Mouse (Mus musculus): ENCODE data around the gene Fam227a. TPM values are rescaled to one million over a fixed set of nuclear protein-coding genes. Genes with fewer than 3 reads are reported as not detected.

The Fam227a gene
- polyA plus RNA-seq, 1 experiment from 2014 or later, result 5.2 TPM

DNA sequence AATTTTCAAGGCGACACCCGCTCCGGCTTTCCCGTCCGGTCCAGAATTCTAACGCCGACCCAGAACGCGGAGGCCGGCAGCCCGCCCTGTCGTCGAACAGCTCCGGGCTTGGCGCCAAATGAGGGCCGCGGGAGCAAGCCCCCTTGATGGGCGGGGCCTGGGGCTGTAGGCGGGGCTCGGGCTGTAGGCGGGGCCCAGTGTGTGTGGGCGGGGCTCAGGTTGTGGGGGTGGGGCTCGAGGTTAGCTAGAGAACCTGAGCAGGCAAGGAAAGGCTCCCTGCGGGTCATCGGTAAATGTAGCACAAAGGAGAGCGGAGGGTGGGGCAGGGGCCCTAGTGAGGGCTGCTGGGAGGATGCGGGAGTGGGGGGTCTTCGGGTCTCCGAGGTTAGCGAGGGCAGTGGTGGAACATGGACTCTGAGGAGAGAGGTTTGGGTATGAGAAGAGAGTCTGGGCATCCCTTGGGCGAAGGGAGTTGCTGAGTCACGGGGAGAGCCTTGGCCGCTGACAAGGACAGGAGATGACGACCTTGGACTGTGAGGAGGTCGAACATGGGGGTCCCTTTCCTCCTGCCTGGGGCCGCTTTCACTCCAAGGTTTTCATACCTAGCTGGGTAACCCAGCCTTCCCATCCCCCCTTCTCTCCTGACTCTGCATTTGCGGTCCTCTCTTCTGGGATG is 53.6 kb downstream of the Fam227a start, which contains the start of gene Dmc1:
Dmc1 (minus strand) TSS at position 120 of the 676 bp plus-strand sequence.
- Histone ChIP-seq H3K27ac (replicated peaks) (no peak within 1 kb of the TSS), H3K4me3 (peak within 1 kb of the TSS; percentile 22), H3K4me1 (peaks cover 7% of the 10 kb centered on the region), H3K27me3 (no peaks in the 10 kb centered on the region), H3K9me3 (no peaks in the 10 kb centered on the region), H3K4me2 (replicated peaks) (peak within 1 kb of the TSS; percentile 36), H3K36me3 (peaks cover 4% of the 10 kb centered on the region; the same call in 1 of the 2 replicates), H3K9ac (replicated peaks) (no peak within 1 kb of the TSS)
- WGBS, result 10% methylated on average over 37 of the region's 37 CpGs
- ATAC-seq (replicated peaks), result no peak

DNA sequence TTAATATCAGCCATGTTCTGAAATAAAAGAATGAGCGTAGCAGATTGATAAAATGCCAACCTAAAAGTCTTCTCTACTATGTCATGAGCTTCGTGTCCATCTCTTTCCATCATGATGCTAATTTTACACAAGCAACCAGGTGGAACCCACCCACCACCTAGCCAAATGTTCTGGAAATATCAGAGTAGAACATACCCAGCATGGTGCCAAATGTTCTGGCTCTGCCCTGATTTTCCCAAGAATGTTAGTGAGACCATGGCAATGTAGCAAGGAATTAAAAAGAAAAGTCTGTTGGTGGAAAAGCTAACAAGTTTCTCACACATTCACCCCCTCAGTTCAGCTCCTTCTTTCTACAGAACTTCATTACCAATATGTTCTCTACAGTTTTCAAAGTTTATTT is 58.6 kb downstream of the Fam227a start:
- Histone ChIP-seq H3K9ac (replicated peaks) (no peak overlapping the region), H3K9me3 (no peaks in the 10 kb centered on the region), H3K4me3 (no peak overlapping the region), H3K27ac (replicated peaks) (no peak overlapping the region), H3K4me2 (replicated peaks) (no peak overlapping the region), H3K36me3 (no peaks in the 10 kb centered on the region), H3K27me3 (no peaks in the 10 kb centered on the region), H3K4me1 (peaks cover 7% of the 10 kb centered on the region)
- ATAC-seq (replicated peaks), result no peak
- WGBS, result 88% methylated on average over 2 of the region's 2 CpGs

DNA sequence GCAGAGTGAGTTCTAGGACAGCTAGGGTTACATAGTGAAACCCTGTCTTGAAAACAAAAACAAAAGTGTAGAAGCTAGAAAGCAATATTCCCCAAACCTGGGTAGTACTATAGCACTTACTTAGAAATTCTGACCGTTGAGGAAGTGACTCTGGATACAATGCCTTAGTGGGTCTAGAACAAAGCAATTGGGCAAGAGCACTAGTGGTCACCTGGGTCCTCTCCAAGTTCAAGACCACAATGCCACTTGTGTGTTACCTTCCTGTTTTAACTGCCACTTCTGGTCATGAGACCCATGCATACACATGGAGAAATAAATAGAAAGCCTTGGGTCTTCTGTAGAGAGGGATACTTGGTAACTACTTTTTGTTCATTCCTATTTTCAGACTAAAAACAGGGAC is 60.0 kb downstream of the Fam227a start:
- no peak overlapping the region for H3K4me3 ChIP-seq
- WGBS, result 83% methylated on average over 1 of the region's 1 CpGs
- no peaks in the 10 kb centered on the region for H3K4me1 ChIP-seq
- no peak overlapping the region for H3K9ac ChIP-seq (replicated peaks)
- no peaks in the 10 kb centered on the region for H3K9me3 ChIP-seq
- H3K36me3 ChIP-seq, result no peaks in the 10 kb centered on the region
- H3K4me2 ChIP-seq (replicated peaks), result no peak overlapping the region
- ATAC-seq (replicated peaks), result no peak
- no peaks in the 10 kb centered on the region for H3K27me3 ChIP-seq
- no peak overlapping the region for H3K27ac ChIP-seq (replicated peaks)

DNA sequence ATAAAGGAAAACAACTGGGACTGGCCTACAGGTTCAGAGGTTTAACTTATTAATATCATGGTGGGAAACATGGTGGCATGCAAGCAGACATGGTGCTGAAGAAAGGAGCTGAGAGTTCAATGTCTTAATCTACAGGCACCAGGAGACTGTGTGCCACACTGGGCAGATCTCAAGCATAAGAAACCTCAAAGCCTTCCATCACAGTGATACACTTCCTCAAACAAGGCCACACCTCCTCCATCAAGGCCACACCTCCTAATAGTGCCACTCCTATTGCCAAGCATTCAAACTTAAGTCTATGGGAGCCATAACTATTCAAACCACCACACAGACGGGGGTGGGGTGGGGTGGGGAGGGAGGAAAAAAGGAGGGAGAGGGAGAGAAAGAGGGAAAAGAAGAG is 77.2 kb downstream of the Fam227a start:
- ATAC-seq (replicated peaks), result no peak
- Histone ChIP-seq H3K36me3 (no peaks in the 10 kb centered on the region), H3K27me3 (no peaks in the 10 kb centered on the region), H3K4me1 (no peaks in the 10 kb centered on the region), H3K9ac (replicated peaks) (no peak overlapping the region), H3K4me2 (replicated peaks) (no peak overlapping the region), H3K9me3 (no peaks in the 10 kb centered on the region), H3K4me3 (no peak overlapping the region), H3K27ac (replicated peaks) (no peak overlapping the region)
- 53% methylated on average over 1 of the region's 1 CpGs for WGBS

DNA sequence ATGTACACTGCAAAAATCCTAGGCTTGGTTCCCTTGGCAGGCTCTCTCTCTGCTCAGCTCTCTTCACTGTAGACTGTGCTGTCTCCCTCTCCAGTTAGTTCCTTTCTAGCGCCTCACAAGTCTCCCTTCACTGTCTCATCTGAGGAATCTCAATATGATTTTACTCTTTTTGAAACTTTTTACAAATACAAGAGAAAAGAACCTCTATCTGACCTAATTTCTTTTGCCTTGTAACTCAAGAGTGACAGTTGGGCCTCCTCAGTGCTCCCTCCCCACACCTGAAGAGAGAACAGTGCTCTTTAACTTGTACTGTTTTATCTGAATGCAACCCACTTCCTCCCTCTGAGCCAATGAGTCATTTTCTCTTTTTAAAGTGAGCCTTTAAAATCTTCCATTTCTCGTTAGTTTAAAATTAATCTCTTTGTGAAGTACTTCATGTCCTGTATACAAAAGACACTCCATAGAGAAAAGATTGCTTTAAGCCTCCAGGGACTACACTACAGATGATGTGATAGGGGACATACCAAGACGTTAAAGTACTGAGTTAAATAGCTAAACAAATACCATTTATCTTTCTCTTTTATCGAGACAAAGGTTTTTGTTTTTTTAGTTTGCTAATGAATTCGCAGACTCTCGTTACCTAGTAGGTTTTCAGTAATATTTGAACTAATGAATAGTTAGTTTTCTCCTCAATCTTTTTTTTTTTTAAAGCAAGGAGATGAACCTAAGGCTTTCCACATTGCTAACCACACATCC is 80.9 kb downstream of the Fam227a start:
- no peak overlapping the region for H3K9ac ChIP-seq (replicated peaks)
- no peaks in the 10 kb centered on the region for H3K9me3 ChIP-seq
- no peaks in the 10 kb centered on the region for H3K27me3 ChIP-seq
- H3K4me1 ChIP-seq, result no peaks in the 10 kb centered on the region
- H3K27ac ChIP-seq (replicated peaks), result no peak overlapping the region
- H3K4me2 ChIP-seq (replicated peaks), result no peak overlapping the region
- WGBS, result 47% methylated on average over 6 of the region's 6 CpGs
- H3K36me3 ChIP-seq, result no peaks in the 10 kb centered on the region
- no peak for ATAC-seq (replicated peaks)
- no peak overlapping the region for H3K4me3 ChIP-seq

DNA sequence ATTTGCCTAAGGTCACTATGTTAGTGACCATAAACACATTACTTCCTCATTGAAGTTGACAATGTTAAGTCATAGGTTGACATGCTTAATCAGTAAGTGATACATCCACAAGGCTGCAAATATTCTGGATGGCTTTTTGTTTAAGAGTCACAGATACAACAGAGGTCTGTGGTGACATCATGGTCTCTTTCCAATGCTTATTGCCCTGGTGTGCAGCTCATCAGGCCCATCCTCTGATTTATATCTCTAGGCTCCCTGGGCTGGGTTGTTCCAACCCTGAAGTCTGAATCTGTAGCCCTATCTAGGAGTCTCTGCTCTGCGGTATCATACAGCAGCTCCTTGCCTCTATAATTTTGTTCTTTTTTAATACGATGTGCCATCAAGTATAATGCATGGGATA is 81.8 kb downstream of the Fam227a start:
- ATAC-seq (replicated peaks), result no peak
- H3K27me3 ChIP-seq, result no peaks in the 10 kb centered on the region
- no peak overlapping the region for H3K27ac ChIP-seq (replicated peaks)
- no peak overlapping the region for H3K9ac ChIP-seq (replicated peaks)
- H3K36me3 ChIP-seq, result no peaks in the 10 kb centered on the region
- H3K4me2 ChIP-seq (replicated peaks), result no peak overlapping the region
- WGBS, result 81% methylated on average over 2 of the region's 2 CpGs
- no peak overlapping the region for H3K4me3 ChIP-seq
- no peaks in the 10 kb centered on the region for H3K9me3 ChIP-seq
- no peaks in the 10 kb centered on the region for H3K4me1 ChIP-seq

DNA sequence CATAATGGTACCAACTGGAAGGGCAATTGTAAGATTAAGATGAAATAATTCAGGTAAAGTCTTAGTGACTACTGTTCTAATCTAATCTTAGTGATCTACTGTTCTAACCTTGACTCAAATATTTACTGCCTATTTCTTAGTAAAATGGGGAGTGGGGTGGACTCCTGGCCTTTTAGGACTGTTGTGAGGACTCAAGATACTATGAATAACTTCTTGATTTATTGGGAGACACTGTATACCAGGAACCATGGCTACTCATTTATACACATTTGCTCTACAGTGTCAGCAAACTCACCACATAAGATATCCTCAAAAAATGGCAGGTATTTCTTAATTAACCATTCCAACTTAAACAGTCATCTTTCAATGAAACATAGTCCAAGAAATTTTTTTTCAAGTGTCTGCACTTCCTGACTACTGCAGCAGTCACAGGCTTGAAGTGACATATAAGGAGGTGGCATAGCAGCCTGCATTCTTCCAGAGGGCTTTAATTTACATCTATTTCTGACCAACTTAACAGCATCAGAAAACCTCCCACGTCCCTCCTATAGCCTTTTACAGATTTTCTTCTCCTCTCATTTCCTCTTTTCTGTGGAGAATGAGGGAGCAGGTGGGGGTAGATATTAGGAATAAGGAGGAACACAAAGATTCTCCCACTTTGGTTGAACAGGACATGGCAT is 83.1 kb downstream of the Fam227a start:
- no peak overlapping the region for H3K9ac ChIP-seq (replicated peaks)
- H3K9me3 ChIP-seq, result no peaks in the 10 kb centered on the region
- no peaks in the 10 kb centered on the region for H3K4me1 ChIP-seq
- no peak for ATAC-seq (replicated peaks)
- WGBS, result 74% methylated on average over 1 of the region's 1 CpGs
- no peaks in the 10 kb centered on the region for H3K36me3 ChIP-seq
- no peak overlapping the region for H3K4me2 ChIP-seq (replicated peaks)
- H3K27ac ChIP-seq (replicated peaks), result no peak overlapping the region
- H3K27me3 ChIP-seq, result no peaks in the 10 kb centered on the region
- H3K4me3 ChIP-seq, result no peak overlapping the region

DNA sequence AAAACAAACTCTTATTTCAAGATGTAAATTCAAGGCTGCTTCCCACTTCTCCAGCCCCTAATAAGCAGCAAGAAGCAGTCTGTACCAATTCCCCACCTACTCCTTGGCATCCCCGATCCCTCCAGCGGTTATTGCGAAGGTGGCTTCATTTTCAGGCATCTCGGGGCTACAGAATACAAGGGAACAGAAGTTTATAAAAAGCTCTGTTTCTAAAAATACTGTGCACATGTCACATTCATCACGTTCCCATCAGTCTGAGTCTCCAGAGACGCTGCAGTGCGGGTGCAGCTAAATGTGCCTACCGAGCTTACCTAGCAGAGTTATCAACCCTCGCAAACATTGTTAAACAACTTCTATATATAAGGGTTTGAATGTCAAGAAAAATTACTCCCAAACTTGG is 96.3 kb downstream of the Fam227a start:
- no peak overlapping the region for H3K27ac ChIP-seq (replicated peaks)
- no peaks in the 10 kb centered on the region for H3K4me1 ChIP-seq
- H3K36me3 ChIP-seq, result no peaks in the 10 kb centered on the region
- no peak overlapping the region for H3K4me2 ChIP-seq (replicated peaks)
- no peaks in the 10 kb centered on the region for H3K9me3 ChIP-seq
- no peaks in the 10 kb centered on the region for H3K27me3 ChIP-seq
- 79% methylated on average over 9 of the region's 9 CpGs for WGBS
- ATAC-seq (replicated peaks), result no peak
- no peak overlapping the region for H3K9ac ChIP-seq (replicated peaks)
- no peak overlapping the region for H3K4me3 ChIP-seq

DNA sequence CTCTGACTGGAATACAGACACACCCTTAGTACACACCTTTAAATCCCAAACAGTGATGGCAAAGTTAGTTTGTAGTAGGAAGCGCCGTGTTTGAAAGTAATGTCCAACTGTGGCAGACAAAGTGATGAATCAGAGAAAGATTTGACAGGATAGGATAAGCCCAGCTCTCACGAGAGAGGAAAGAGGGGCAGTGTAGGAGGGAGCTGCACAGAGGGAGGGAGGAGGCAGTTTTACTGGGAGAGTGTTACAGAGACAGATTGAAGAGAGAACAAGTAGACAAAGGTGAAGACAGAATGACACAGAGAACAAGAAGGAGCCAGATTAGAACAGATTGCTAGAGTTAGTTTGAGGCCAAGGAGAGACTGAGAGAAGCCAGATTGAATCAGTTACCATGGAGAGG is 99.1 kb downstream of the Fam227a start:
- no peak overlapping the region for H3K27ac ChIP-seq (replicated peaks)
- no peaks in the 10 kb centered on the region for H3K36me3 ChIP-seq
- WGBS, result 79% methylated on average over 3 of the region's 3 CpGs
- H3K4me3 ChIP-seq, result no peak overlapping the region
- H3K4me2 ChIP-seq (replicated peaks), result no peak overlapping the region
- no peaks in the 10 kb centered on the region for H3K9me3 ChIP-seq
- H3K4me1 ChIP-seq, result no peaks in the 10 kb centered on the region
- no peaks in the 10 kb centered on the region for H3K27me3 ChIP-seq
- H3K9ac ChIP-seq (replicated peaks), result no peak overlapping the region
- no peak for ATAC-seq (replicated peaks)

Small RNAs within 50 kb of the gene (microRNA-seq; reads per million reads assigned to microRNA genes)
- gene Gm27903, result not detected

Other genes with a start within 250 kb of the Fam227a start
- 316 and 323 TPM in 2 replicates for gene Csnk1e, start 203.4 kb downstream of the Fam227a start, polyA plus RNA-seq (2015; fragmentation: Nextera tagmentation; extraction: Ambion mirVana)
- gene Kcnj4, start 153.7 kb downstream of the Fam227a start, polyA plus RNA-seq (2015; fragmentation: Nextera tagmentation; extraction: Ambion mirVana), result 0.20 and 0.33 TPM in 2 replicates
- 5.1 and 5.3 TPM in 2 replicates for gene Kdelr3, start 142.5 kb downstream of the Fam227a start, polyA plus RNA-seq (2015; fragmentation: Nextera tagmentation; extraction: Ambion mirVana)
- gene Ddx17, start 112.2 kb downstream of the Fam227a start, polyA plus RNA-seq (2015; fragmentation: Nextera tagmentation; extraction: Ambion mirVana), result 60.1 and 63.7 TPM in 2 replicates
- gene Dmc1, start 53.8 kb downstream of the Fam227a start, polyA plus RNA-seq (2015; fragmentation: Nextera tagmentation; extraction: Ambion mirVana), result 0.59 and 0.67 TPM in 2 replicates
- 116 and 124 TPM in 2 replicates for gene Cby1, start 243 bp upstream of the Fam227a start, polyA plus RNA-seq (2015; fragmentation: Nextera tagmentation; extraction: Ambion mirVana)
- gene Tomm22, start 11.9 kb upstream of the Fam227a start, polyA plus RNA-seq (2015; fragmentation: Nextera tagmentation; extraction: Ambion mirVana), result 264 and 266 TPM in 2 replicates
- 23.3 and 26.8 TPM in 2 replicates for gene Josd1, start 29.0 kb upstream of the Fam227a start, polyA plus RNA-seq (2015; fragmentation: Nextera tagmentation; extraction: Ambion mirVana)
- gene Gtpbp1, start 31.9 kb upstream of the Fam227a start, polyA plus RNA-seq (2015; fragmentation: Nextera tagmentation; extraction: Ambion mirVana), result 53.9 and 58.0 TPM in 2 replicates
- gene Sun2, start 83.6 kb upstream of the Fam227a start, polyA plus RNA-seq (2015; fragmentation: Nextera tagmentation; extraction: Ambion mirVana), result 10.5 and 11.6 TPM in 2 replicates
- gene Dnal4, start 118.9 kb upstream of the Fam227a start, polyA plus RNA-seq (2015; fragmentation: Nextera tagmentation; extraction: Ambion mirVana), result 94.8 and 99.9 TPM in 2 replicates
- 19.4 and 19.5 TPM in 2 replicates for gene Nptxr, start 145.8 kb upstream of the Fam227a start, polyA plus RNA-seq (2015; fragmentation: Nextera tagmentation; extraction: Ambion mirVana)
- 0.46 TPM in 1 of 2 replicates, not detected in the other for gene Npcd, start 175.3 kb upstream of the Fam227a start, polyA plus RNA-seq (2015; fragmentation: Nextera tagmentation; extraction: Ambion mirVana)
- 50.1 and 52.7 TPM in 2 replicates for gene Cbx6, start 175.7 kb upstream of the Fam227a start, polyA plus RNA-seq (2015; fragmentation: Nextera tagmentation; extraction: Ambion mirVana)
- gene Apobec3, start 232.7 kb upstream of the Fam227a start, polyA plus RNA-seq (2015; fragmentation: Nextera tagmentation; extraction: Ambion mirVana), result 6.6 TPM in 2 replicates